27 mouse cellular contexts compared by ENCODE assay signal in the genomic region with DNA sequence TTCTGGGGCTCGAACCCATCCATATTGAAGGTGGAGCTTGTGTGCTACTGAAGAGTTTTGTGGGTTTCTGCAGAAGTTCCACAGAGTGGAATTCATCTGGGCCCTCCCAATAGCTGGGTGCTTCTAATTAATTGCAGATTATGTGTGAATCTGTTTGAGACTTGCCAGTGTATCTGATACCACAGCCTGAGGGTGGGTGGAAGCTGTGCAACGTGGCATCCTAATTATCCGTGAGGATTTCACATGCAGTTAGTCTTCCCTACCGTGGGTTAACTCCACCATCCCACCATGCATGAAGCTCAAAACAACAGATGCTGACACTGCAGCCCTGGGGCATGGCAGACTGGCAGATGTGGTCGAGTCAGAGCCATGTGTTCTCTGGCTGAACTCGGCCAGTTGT.
A peak's percentile ranks its signal among the peaks of the same experiment; 100 is the strongest.
DNase-seq lines count a peak whose midpoint lies in the region; ATAC-seq and TF ChIP-seq lines count a peak whose summit lies in the region.
"Had no signal": no experiment of that assay in that cellular context is flagged by ENCODE, and none has a peak within 500 bp of the region (broad histone marks: within the 10 kb centered on the region; RNA-seq: fewer than 3 reads in every experiment).

No protein-coding gene starts in this region.

- H3K27ac ChIP-seq in CH12.LX (ENCODE audit: insufficient read depth, low read depth) = no peak overlapping the region
- peak overlapping the region; percentile 43; the same call in 1 of the 2 replicates for H3K27ac ChIP-seq in layer of hippocampus, adult 2 months
- no peak overlapping the region for H3K27ac ChIP-seq in heart, embryonic 12.5 days (ENCODE audit: poor library complexity, severe bottlenecking)
- H3K27ac ChIP-seq: embryonic facial prominence, embryonic 13.5 days; embryonic facial prominence, embryonic 15.5 days; forebrain, embryonic 10.5 days; forebrain, embryonic 12.5 days had no signal

- TF ChIP-seq EP300 in CH12.LX (IDR thresholded peaks at IDR 0.05; ENCODE audit: low read length) = no peak

- H3K27me3 ChIP-seq in CH12.LX (replicated peaks) = no peaks in the 10 kb centered on the region
- H3K27me3 ChIP-seq in heart, embryonic 12.5 days (replicated peaks) = no peaks in the 10 kb centered on the region
- H3K27me3 ChIP-seq: embryonic facial prominence, embryonic 13.5 days; embryonic facial prominence, embryonic 15.5 days; forebrain, embryonic 12.5 days; Patski had no signal

- no peak for TF ChIP-seq CTCF in CH12.LX (conservative IDR thresholded peaks at IDR 0.05 in 1 of 2, IDR thresholded peaks at IDR 0.05 in 1 of 2; ENCODE audit: low read depth in 2 of 2, low read length in 2 of 2)
- TF ChIP-seq CTCF in layer of hippocampus, adult 2 months (conservative IDR thresholded peaks at IDR 0.05) = no peak
- TF ChIP-seq CTCF in lung, adult 2 months (IDR thresholded peaks at IDR 0.05; ENCODE audit: insufficient read depth, low read length) = no peak

- in situ Hi-C loops in CH12.LX (cut with MboI; ENCODE audit: low pct_ligation_motif_present, low pct_unique_long_range_greater_than_20kb, low sequenced_read_pairs) = loop anchor here (25.0 kb wide), 1 partner anchor 757 kb away; no protein-coding TSS in a partner anchor

- dilution Hi-C loops in CH12.LX (cut with MboI; ENCODE audit: extremely low pct_ligation_motif_present, extremely low pct_unique_long_range_greater_than_20kb, low sequenced_read_pairs) = no loop called here

- H3K4me2 ChIP-seq in CH12.LX (ENCODE audit: insufficient read depth, low read depth, poor library complexity, severe bottlenecking) = no peak overlapping the region
- no peak overlapping the region for H3K4me2 ChIP-seq in heart, embryonic 12.5 days
- H3K4me2 ChIP-seq: embryonic facial prominence, embryonic 13.5 days; embryonic facial prominence, embryonic 15.5 days; forebrain, embryonic 12.5 days had no signal

- no peak for ATAC-seq in heart, embryonic 12.5 days (ENCODE audit: insufficient number of reproducible peaks, low FRiP score)
- ATAC-seq: activated CD4-positive, CD25-positive, alpha-beta regulatory T cell, adult 4 months; forebrain, embryonic 14.5 days; forebrain, embryonic 16.5 days had no signal

- H3K4me1 ChIP-seq in CH12.LX (ENCODE audit: control insufficient read depth in 1 of 2, insufficient read depth in 2 of 2) = peaks cover 2 to 18% of the 10 kb centered on the region in 2 experiments; a peak in 3 of 4 replicates
- 0 out of 2 replicates have a peak, but pooled peaks cover 2% of the 10 kb centered on the region for H3K4me1 ChIP-seq in lung, adult 2 months (ENCODE audit: control insufficient read depth, insufficient read depth, low read length)
- H3K4me1 ChIP-seq in heart, embryonic 12.5 days (replicated peaks) = peaks cover 4% of the 10 kb centered on the region; the same call in 1 of the 2 replicates
- H3K4me1 ChIP-seq: embryonic facial prominence, embryonic 15.5 days; forebrain, embryonic 12.5 days had no signal

- DNase-seq in layer of hippocampus, adult 18-20 months (ENCODE audit: low spot score in 2 of 2) = peak; percentile 25 to 71
- no peak for DNase-seq in layer of hippocampus, postnatal 25 days (ENCODE audit: extremely low spot score in 1 of 2, low spot score in 1 of 2)
- no peak for DNase-seq in CH12.LX (ENCODE audit: extremely low read depth)
- peak; percentile 31 to 39 for DNase-seq in layer of hippocampus, adult 2 months (ENCODE audit: low spot score in 2 of 2)
- peak; percentile 69 for DNase-seq in layer of hippocampus, adult 9-11 months
- no peak for DNase-seq in adrenal gland, adult 2 months
- no peak for DNase-seq in lung, adult 2 months
- DNase-seq: adrenal gland, postnatal 10 days; adrenal gland, postnatal 25 days; cerebellum, adult 11 months; cerebellum, adult 18-20 months; cerebellum, adult 8-10 months; cerebellum, adult 9-11 months; cerebellum, postnatal 14 days; cerebellum, postnatal 36 days; embryo, embryonic 11 days had no signal

- TF ChIP-seq RAD21 in CH12.LX (IDR thresholded peaks at IDR 0.05; ENCODE audit: low read depth, low read length) = no peak

- WGBS in lung, adult 2 months = 89% methylated on average over 6 of the region's 6 CpGs
- WGBS in heart, embryonic 12.5 days = 77% methylated on average over 6 of the region's 6 CpGs

- no peak for TF ChIP-seq POLR2A in CH12.LX (IDR thresholded peaks at IDR 0.05; ENCODE audit: low read depth, low read length)
- no peak for TF ChIP-seq POLR2A in lung, adult 2 months (IDR thresholded peaks at IDR 0.05; ENCODE audit: borderline replicate concordance, extremely low read depth, low read depth, low read length)

- H3K4me3 ChIP-seq in CH12.LX (replicated peaks in 1 of 3; ENCODE audit: low read depth in 2 of 3, low read length in 2 of 3, poor library complexity in 1 of 3) = no peak overlapping the region
- H3K4me3 ChIP-seq in layer of hippocampus, adult 2 months = no peak overlapping the region
- H3K4me3 ChIP-seq in lung, adult 2 months (replicated peaks; ENCODE audit: extremely low read depth, low read depth, low read length) = no peak overlapping the region
- H3K4me3 ChIP-seq in heart, embryonic 12.5 days = no peak overlapping the region
- H3K4me3 ChIP-seq: embryonic facial prominence, embryonic 13.5 days; embryonic facial prominence, embryonic 15.5 days; erythroblast, embryonic 14.5 days; forebrain, embryonic 10.5 days; forebrain, embryonic 12.5 days had no signal

- no peaks in the 10 kb centered on the region for H3K36me3 ChIP-seq in CH12.LX (replicated peaks in 1 of 2; ENCODE audit: control insufficient read depth in 1 of 2, insufficient read depth in 1 of 2, low read length in 1 of 2)
- H3K36me3 ChIP-seq in heart, embryonic 12.5 days = no peaks in the 10 kb centered on the region
- H3K36me3 ChIP-seq: embryonic facial prominence, embryonic 13.5 days; forebrain, embryonic 10.5 days; forebrain, embryonic 12.5 days; G1E had no signal

- H3K9ac ChIP-seq in CH12.LX (ENCODE audit: insufficient read depth, low read depth) = no peak overlapping the region
- H3K9ac ChIP-seq in heart, embryonic 12.5 days = no peak overlapping the region
- H3K9ac ChIP-seq: embryonic facial prominence, embryonic 13.5 days; embryonic facial prominence, embryonic 15.5 days; forebrain, embryonic 12.5 days had no signal

- H3K9me3 ChIP-seq in CH12.LX (replicated peaks; ENCODE audit: low read length) = no peaks in the 10 kb centered on the region
- H3K9me3 ChIP-seq in heart, embryonic 12.5 days (replicated peaks) = no peaks in the 10 kb centered on the region
- H3K9me3 ChIP-seq: embryonic facial prominence, embryonic 13.5 days; embryonic facial prominence, embryonic 15.5 days; forebrain, embryonic 10.5 days; forebrain, embryonic 12.5 days; G1E had no signal

- H3K79me2 ChIP-seq in CH12.LX (replicated peaks; ENCODE audit: control insufficient read depth, extremely low read depth, insufficient read depth, poor library complexity, severe bottlenecking) = no peaks in the 10 kb centered on the region

TF ChIP-seq in CH12.LX, 34 proteins besides CTCF, POLR2A, EP300 and RAD21:
- no peak for TF ChIP-seq BHLHE40 (IDR thresholded peaks at IDR 0.05; ENCODE audit: low read depth, low read length)
- TF ChIP-seq ZKSCAN1 (IDR thresholded peaks at IDR 0.05; ENCODE audit: borderline replicate concordance, low read depth, low read length) = 0 out of 2 replicates have a peak, but pooled peaks have one; percentile 1
TF ChIP-seq in CH12.LX: peak in this region for 1.

Comparison
In these comparisons a context has a peak if more than half of its experiments do, and no peak if none do; other contexts are left out.
1. DNase-seq: peak in layer of hippocampus, adult 18-20 months (2 of 2), layer of hippocampus, adult 2 months (2 of 2) and layer of hippocampus, adult 9-11 months (single experiment); none in layer of hippocampus, postnatal 25 days (0 of 2), CH12.LX (single experiment), adrenal gland, adult 2 months (single experiment) and lung, adult 2 months (single experiment).